Mouse (Mus musculus): ENCODE data around the gene Dlg2.

GRCm38 (mm10) chr7:92398841-92399240 is 1922.4 kb downstream of the Dlg2 start:
- TF ChIP-seq POLR2A (IDR thresholded peaks at IDR 0.05; ENCODE audit: borderline replicate concordance, extremely low read depth, low read depth, low read length) (no peak), CTCF (IDR thresholded peaks at IDR 0.05; ENCODE audit: insufficient read depth, low read length) (no peak)
